Mouse (Mus musculus) thymus, adult 2 months (tissue): ENCODE measurements around the gene Gpr135. TPM values are rescaled to one million over a fixed set of nuclear protein-coding genes. Genes with fewer than 3 reads are reported as not detected.

Experiments
- DNase-seq: peaks from one replicate; pipeline ENCODE4 v3.0.0; 2021
- H3K27ac ChIP-seq: fragments of 200-500 bp; 2 replicates; pipeline ENCODE4 v1.5.1; 2012; ENCODE audit warnings: low read length, control low read depth; ENCODE audit not compliant: control insufficient read depth, insufficient read depth
- H3K27me3 ChIP-seq: fragments of 200-500 bp; 2 replicates; pipeline ENCODE4 v1.6.1; 2012; ENCODE audit warnings: mild to moderate bottlenecking, low read length, moderate library complexity, mixed read lengths; ENCODE audit not compliant: control insufficient read depth, insufficient read depth
- H3K36me3 ChIP-seq: fragments of 200-500 bp; 2 replicates; pipeline ENCODE4 v1.6.1; 2012; ENCODE audit warnings: mild to moderate bottlenecking, low read length, moderate library complexity; ENCODE audit not compliant: control insufficient read depth, insufficient read depth
- H3K4me1 ChIP-seq: fragments of 200-500 bp; replicated peaks from 2 replicates; pipeline ENCODE4 v1.6.1; 2012; ENCODE audit warnings: low read length; ENCODE audit not compliant: control insufficient read depth, insufficient read depth
- H3K4me3 ChIP-seq: fragments of 200-500 bp; 2 replicates; pipeline ENCODE4 v1.5.1; 2012; ENCODE audit warnings: mild to moderate bottlenecking, low read length, control low read depth, moderate library complexity; ENCODE audit not compliant: control insufficient read depth, insufficient read depth
- CTCF ChIP-seq: fragments of 200-500 bp; IDR thresholded peaks from 2 replicates; pipeline ENCODE4 v1.5.1; 2012; ENCODE audit warnings: mild to moderate bottlenecking, control low read depth, low read length, moderate library complexity, borderline replicate concordance; ENCODE audit not compliant: control insufficient read depth, poor library complexity, insufficient read depth; ENCODE audit errors: extremely low read depth
- POLR2A ChIP-seq: fragments of 200-500 bp; IDR thresholded peaks from 2 replicates; pipeline ENCODE4 v1.6.1; 2012; ENCODE audit warnings: mild to moderate bottlenecking, low read length, control low read depth, moderate library complexity; ENCODE audit not compliant: control insufficient read depth, poor library complexity, insufficient read depth; ENCODE audit errors: extremely low read depth
- WGBS: fragments of 180-500 bp; shearing (Covaris S2); methylation state at CpG from one replicate; pipeline ENCODE4 v1.1.7; 2018; 5-methylcytosine and 5-hydroxymethylcytosine counted together
- polyA plus RNA-seq: library from polyadenylated mRNA; depleted of rRNA; stranded (reverse); fragments of >200 nt; gene quantifications from 2 replicates; pipeline ENCODE4 v1.2.3, GENCODE M21; 2012

Gene Gpr135
- polyA plus RNA-seq, 1 experiment: 0.73 TPM

- H3K27me3 ChIP-seq: no peaks in the 10 kb centered on the region; the same call in 1 of the 2 replicates
- no peak for TF ChIP-seq CTCF
- TF ChIP-seq POLR2A: no peak
- no peaks in the 10 kb centered on the region for H3K36me3 ChIP-seq
- H3K27ac ChIP-seq: no peak overlapping the region
- WGBS: 86% methylated on average over 9 of the region's 9 CpGs
- peaks cover 12% of the 10 kb centered on the region for H3K4me1 ChIP-seq
- no peak for DNase-seq
- H3K4me3 ChIP-seq: no peak overlapping the region
Measured at GRCm38 (mm10) chr12:72083265-72083664, 12.3 kb upstream of the Gpr135 start.

GRCm38 (mm10) chr12:72082370-72082769 is 11.4 kb upstream of the Gpr135 start:
- peaks cover 12% of the 10 kb centered on the region for H3K4me1 ChIP-seq
- no peaks in the 10 kb centered on the region for H3K36me3 ChIP-seq
- H3K4me3 ChIP-seq: no peak overlapping the region
- H3K27me3 ChIP-seq: no peaks in the 10 kb centered on the region; the same call in 1 of the 2 replicates
- TF ChIP-seq POLR2A (no peak), CTCF (no peak)
- no peak overlapping the region for H3K27ac ChIP-seq
- 47% methylated on average over 18 of the region's 18 CpGs for WGBS
- no peak for DNase-seq

- no peak for DNase-seq
- TF ChIP-seq CTCF: no peak
- TF ChIP-seq POLR2A: no peak
- WGBS: 25% methylated on average over 3 of the region's 3 CpGs
Measured at GRCm38 (mm10) chr12:72081961-72082360, 11.0 kb upstream of the Gpr135 start.

DNA sequence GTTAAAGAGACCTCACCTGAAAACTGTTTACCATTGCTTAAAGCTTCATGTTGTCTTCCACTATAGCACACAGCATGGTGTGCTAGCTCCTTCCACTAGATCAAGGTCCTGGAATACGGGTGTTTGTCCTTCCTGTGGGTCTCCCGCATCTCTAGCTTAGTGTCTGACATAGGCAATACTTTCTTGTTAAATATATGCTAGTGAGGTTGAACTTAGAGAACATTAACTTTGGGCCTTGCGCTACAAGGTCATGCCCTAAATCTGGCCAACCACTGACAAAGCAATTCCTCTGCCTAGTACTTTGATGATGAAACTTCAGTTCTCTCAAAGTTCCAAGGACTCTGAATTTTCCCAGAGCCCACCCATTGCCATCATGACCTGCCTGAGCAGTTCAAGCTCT is 7.3 kb upstream of the Gpr135 start:
- no peak for TF ChIP-seq CTCF
- TF ChIP-seq POLR2A: no peak
- Histone ChIP-seq H3K27me3 (no peaks in the 10 kb centered on the region), H3K4me3 (no peak overlapping the region), H3K27ac (no peak overlapping the region), H3K4me1 (no peaks in the 10 kb centered on the region), H3K36me3 (no peaks in the 10 kb centered on the region)
- no peak for DNase-seq
- 98% methylated on average over 3 of the region's 3 CpGs for WGBS

More at GRCm38 (mm10) chr12:72081961-72082360, 11.0 kb upstream of the Gpr135 start:
- Histone ChIP-seq H3K27me3 (no peaks in the 10 kb centered on the region; the same call in 1 of the 2 replicates), H3K4me1 (peaks cover 12% of the 10 kb centered on the region), H3K36me3 (no peaks in the 10 kb centered on the region), H3K27ac (no peak overlapping the region), H3K4me3 (no peak overlapping the region)

DNA sequence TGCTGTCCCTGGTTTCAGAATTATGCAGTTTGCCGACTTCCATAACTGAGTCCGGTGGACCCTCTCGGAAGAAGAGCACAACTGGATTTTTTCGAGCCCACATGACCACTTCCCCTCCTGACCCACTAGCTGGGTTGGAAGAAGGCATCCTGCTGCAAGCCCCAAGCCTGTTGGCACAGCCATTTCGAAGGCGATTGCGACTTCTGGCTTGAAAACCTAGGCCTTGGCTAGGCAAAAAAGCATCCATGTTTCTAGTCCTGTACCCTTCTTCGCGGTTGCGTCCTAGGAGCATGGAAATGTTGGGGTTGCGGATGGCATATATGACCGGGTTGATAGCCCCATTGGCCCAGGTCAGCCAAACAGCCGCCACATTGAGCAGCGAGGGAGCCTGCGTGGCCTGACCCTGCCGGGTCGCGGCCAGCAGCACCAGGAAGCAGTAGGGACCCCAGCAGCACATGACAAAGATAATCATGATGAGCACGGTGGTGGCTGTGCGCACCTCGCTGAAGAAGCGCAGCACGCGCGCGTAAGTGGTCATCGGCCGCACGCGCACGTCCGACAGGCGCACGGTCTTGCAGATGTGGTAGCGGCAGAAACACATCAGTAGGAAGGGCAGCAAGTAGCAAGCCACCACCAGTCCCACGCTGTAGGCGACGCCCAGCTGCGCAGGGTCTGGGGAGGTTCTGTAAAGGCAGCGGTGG is 1.1 kb downstream of the Gpr135 start:
- Histone ChIP-seq H3K4me1 (peaks cover 7% of the 10 kb centered on the region; the same call in 1 of the 2 replicates), H3K27me3 (peaks cover 11% of the 10 kb centered on the region; the same call in 1 of the 2 replicates), H3K27ac (no peak overlapping the region), H3K4me3 (0 out of 2 replicates have a peak overlapping the region, but pooled peaks have one; percentile 2), H3K36me3 (no peaks in the 10 kb centered on the region)
- TF ChIP-seq CTCF (no peak), POLR2A (no peak)
- WGBS: 10% methylated on average over 40 of the region's 40 CpGs
- DNase-seq: no peak

GRCm38 (mm10) chr12:72057780-72058179 is 13.1 kb downstream of the Gpr135 start:
- 84% methylated on average over 1 of the region's 1 CpGs for WGBS
- TF ChIP-seq CTCF (no peak), POLR2A (no peak)

More at GRCm38 (mm10) chr12:72057780-72058179, 13.1 kb downstream of the Gpr135 start:
- no peaks in the 10 kb centered on the region for H3K27me3 ChIP-seq
- no peaks in the 10 kb centered on the region for H3K36me3 ChIP-seq
- no peak for DNase-seq
- H3K4me3 ChIP-seq: no peak overlapping the region
- H3K27ac ChIP-seq: no peak overlapping the region
- H3K4me1 ChIP-seq: no peaks in the 10 kb centered on the region
